Mouse (Mus musculus) embryonic facial prominence, embryonic 15.5 days (tissue): ENCODE results near the gene Tns1. TPM values are rescaled to one million over a fixed set of nuclear protein-coding genes. Genes with fewer than 3 reads are reported as not detected.

Experiments used
- ATAC-seq: fragments of 200-750 bp; cut with Nextera tagmentation; 2 replicates; pipeline ENCODE4 v1.8.0; 2017; ENCODE audit warnings: low read depth, moderate TSS enrichment; ENCODE audit not compliant: insufficient number of reproducible peaks, low FRiP score, low TSS enrichment
- H3K27ac ChIP-seq: fragments of 300-500 bp; sonication (generic); replicated peaks from 2 replicates; pipeline ENCODE4 v1.5.1; 2015; ENCODE audit warnings: mild to moderate bottlenecking, inconsistent platforms
- H3K27me3 ChIP-seq: fragments of 300-500 bp; sonication (generic); 2 replicates; pipeline ENCODE4 v1.6.1; 2015; ENCODE audit warnings: inconsistent platforms
- H3K36me3 ChIP-seq: fragments of 300-500 bp; sonication (generic); 2 replicates; pipeline ENCODE4 v1.6.1; 2015; ENCODE audit warnings: mild to moderate bottlenecking, inconsistent platforms
- H3K4me1 ChIP-seq: fragments of 300-500 bp; sonication (generic); 2 replicates; pipeline ENCODE4 v1.6.1; 2015; ENCODE audit warnings: inconsistent platforms
- H3K4me2 ChIP-seq: fragments of 300-500 bp; sonication (generic); replicated peaks from 2 replicates; pipeline ENCODE4 v1.6.1; 2015; ENCODE audit warnings: mild to moderate bottlenecking, inconsistent platforms
- H3K4me3 ChIP-seq: fragments of 300-500 bp; sonication (generic); replicated peaks from 2 replicates; pipeline ENCODE4 v1.5.1; 2015; ENCODE audit warnings: mild to moderate bottlenecking, inconsistent platforms
- H3K9ac ChIP-seq: fragments of 300-500 bp; sonication (generic); 2 replicates; pipeline ENCODE4 v1.6.1; 2015; ENCODE audit warnings: inconsistent platforms
- H3K9me3 ChIP-seq: fragments of 300-500 bp; sonication (generic); replicated peaks from 2 replicates; pipeline ENCODE4 v1.6.1; 2016; ENCODE audit warnings: inconsistent platforms
- WGBS: fragments of 180-500 bp; shearing (Covaris S2); methylation state at CpG from one replicate; pipeline ENCODE4 v1.1.7; 2015; 5-methylcytosine and 5-hydroxymethylcytosine counted together
- polyA plus RNA-seq: library from polyadenylated mRNA; unstranded; fragments of >200 nt; fragmentation: Nextera tagmentation; extraction: Ambion mirVana; gene quantifications from 2 replicates; pipeline ENCODE4 v1.2.1, GENCODE M21; 2015

Gene Tns1
- polyA plus RNA-seq, 1 experiment from 2014 or later = 49.3 TPM

DNA sequence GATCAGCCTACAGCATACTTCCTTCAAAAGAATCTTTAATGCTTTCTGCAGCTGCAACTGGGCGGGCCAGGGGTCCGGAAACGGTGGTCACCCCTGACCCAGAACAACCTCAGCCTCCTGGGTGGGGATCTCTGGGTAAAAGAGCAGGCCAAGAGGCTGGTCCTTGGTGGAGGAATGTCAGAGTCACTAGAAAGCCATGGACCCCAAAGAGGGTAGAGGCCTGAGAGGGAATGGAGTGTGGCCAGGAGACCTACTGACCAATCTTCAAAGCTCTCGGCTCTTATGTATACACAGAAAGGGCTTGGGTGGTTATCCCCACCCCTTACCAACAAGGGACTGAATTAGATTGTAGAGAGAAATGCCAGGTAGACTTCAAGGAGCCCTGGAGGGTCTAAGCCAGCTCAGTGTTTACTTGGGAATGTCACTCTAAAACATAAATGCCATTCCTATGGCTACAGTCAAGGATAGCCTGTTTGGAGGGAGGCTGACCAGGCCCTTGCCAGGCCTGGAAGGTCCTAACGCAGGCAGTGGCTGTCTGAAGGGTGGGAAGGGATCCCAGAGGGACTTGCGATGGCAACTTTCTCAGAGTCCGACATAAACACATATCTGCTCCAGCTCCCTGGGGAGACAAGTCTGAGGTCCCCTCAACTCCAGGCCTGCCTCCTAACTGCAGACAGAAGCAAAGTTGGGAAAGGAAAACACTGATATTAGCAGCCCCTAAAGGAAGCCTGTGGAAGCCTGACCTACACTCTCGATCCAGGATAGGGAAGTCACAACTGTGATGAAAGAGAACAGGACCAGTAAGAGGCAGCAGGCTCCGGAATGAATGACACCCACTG, 92.3 kb downstream of the Tns1 start:
- Histone ChIP-seq H3K4me3 (no peak overlapping the region), H3K27me3 (no peaks in the 10 kb centered on the region), H3K4me2 (no peak overlapping the region), H3K9me3 (no peaks in the 10 kb centered on the region), H3K27ac (peak overlapping the region; percentile 68), H3K4me1 (peaks cover 96% of the 10 kb centered on the region), H3K9ac (no peak overlapping the region), H3K36me3 (no peaks in the 10 kb centered on the region)
- ATAC-seq = no peak
- WGBS = 64% methylated on average over 9 of the region's 9 CpGs

DNA sequence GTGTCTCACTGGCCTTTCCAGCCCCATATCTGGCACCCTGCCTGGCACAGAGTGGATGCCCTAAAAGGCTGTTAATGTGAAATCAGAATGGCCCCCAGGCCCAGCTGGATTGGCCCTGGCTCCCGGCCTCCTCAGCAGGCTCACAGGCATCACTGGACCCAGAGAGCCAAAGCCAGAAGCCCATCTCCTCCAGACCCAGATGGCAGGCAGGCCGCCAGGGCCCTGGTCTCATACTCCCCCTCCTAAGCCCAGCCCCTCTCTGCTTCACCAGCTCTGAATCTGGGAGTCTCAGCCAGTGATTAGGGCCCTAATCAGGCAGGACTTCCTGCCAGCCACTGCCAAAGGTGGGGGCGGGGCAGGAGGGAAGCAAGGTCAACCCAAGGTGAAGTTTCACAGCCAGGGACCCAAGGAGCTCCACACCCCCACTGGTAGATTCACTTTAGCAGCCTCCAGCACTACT, 93.3 kb downstream of the Tns1 start:
- Histone ChIP-seq H3K4me3 (no peak overlapping the region), H3K27me3 (no peaks in the 10 kb centered on the region), H3K27ac (peak overlapping the region; percentile 68), H3K4me2 (no peak overlapping the region), H3K9ac (no peak overlapping the region), H3K9me3 (no peaks in the 10 kb centered on the region), H3K36me3 (no peaks in the 10 kb centered on the region), H3K4me1 (peaks cover 96% of the 10 kb centered on the region)
- 38% methylated on average over 3 of the region's 3 CpGs for WGBS
- peak; percentile 48 for ATAC-seq

DNA sequence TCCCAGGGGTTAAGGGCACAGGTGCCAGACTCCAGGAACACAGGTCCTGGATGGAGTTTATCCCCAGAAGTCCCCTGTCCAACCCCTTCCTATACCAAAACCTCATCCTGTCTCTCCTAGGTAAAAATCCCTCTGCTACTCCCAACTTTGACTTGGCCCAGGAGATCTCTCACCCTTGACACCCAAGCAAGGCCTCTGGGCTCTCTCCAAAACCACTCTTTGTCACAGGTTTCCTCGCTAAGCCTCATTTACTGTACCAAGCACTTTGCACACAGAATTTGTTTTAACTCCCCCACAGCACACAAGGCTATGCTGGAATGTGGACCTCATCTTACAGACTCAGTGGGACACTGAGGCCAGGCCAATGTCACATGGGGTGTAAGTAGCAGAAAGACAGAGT, 94.0 kb downstream of the Tns1 start:
- no peak for ATAC-seq
- Histone ChIP-seq H3K9ac (no peak overlapping the region), H3K36me3 (no peaks in the 10 kb centered on the region), H3K9me3 (no peaks in the 10 kb centered on the region), H3K27ac (peak overlapping the region; percentile 68; the same call in 1 of the 2 replicates), H3K4me1 (peaks cover 96% of the 10 kb centered on the region), H3K27me3 (no peaks in the 10 kb centered on the region), H3K4me2 (no peak overlapping the region), H3K4me3 (no peak overlapping the region)
- WGBS = 73% methylated on average over 1 of the region's 1 CpGs

DNA sequence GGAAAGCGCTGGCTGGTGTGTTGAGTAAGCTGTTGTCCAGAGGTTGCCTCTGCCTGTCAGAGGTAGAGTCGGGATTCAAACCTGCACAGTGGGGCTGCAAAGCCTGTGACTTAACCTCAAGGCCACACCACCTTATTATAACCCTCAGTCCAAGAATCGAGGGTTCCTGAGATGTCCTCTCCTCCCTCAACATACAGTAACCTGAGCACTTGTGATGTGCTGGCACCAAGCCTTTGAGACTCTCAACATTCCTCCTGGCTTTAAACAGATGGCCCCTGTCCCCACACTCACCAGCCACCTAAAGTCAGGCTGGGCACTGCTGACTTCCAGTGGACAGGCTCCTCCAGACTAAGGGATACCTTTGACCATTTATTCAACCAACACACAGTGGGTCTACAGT, 94.6 kb downstream of the Tns1 start:
- H3K4me3 ChIP-seq = no peak overlapping the region
- ATAC-seq = no peak
- no peaks in the 10 kb centered on the region for H3K27me3 ChIP-seq
- no peaks in the 10 kb centered on the region for H3K9me3 ChIP-seq
- no peak overlapping the region for H3K4me2 ChIP-seq
- no peak overlapping the region for H3K27ac ChIP-seq
- no peaks in the 10 kb centered on the region for H3K36me3 ChIP-seq
- WGBS = 70% methylated on average over 3 of the region's 3 CpGs
- H3K4me1 ChIP-seq = peaks cover 97% of the 10 kb centered on the region
- no peak overlapping the region for H3K9ac ChIP-seq

- H3K9me3 ChIP-seq = no peaks in the 10 kb centered on the region
- no peak overlapping the region for H3K4me2 ChIP-seq
- no peak overlapping the region for H3K9ac ChIP-seq
- no peaks in the 10 kb centered on the region for H3K36me3 ChIP-seq
- H3K27ac ChIP-seq = no peak overlapping the region
- H3K27me3 ChIP-seq = no peaks in the 10 kb centered on the region
- H3K4me3 ChIP-seq = no peak overlapping the region
- no peak for ATAC-seq
- H3K4me1 ChIP-seq = peaks cover 97% of the 10 kb centered on the region
- WGBS = 63% methylated on average over 5 of the region's 5 CpGs
Measured at GRCm38 (mm10) chr1:74028881-74029266, 95.4 kb downstream of the Tns1 start.

- H3K9ac ChIP-seq = no peak overlapping the region
- no peaks in the 10 kb centered on the region for H3K27me3 ChIP-seq
- ATAC-seq = no peak
- peak overlapping the region; percentile 6; the same call in 1 of the 2 replicates for H3K4me2 ChIP-seq
- H3K9me3 ChIP-seq = no peaks in the 10 kb centered on the region
- peaks cover 96% of the 10 kb centered on the region for H3K4me1 ChIP-seq
- H3K36me3 ChIP-seq = no peaks in the 10 kb centered on the region
- no peak overlapping the region for H3K4me3 ChIP-seq
- 47% methylated on average over 13 of the region's 13 CpGs for WGBS
- H3K27ac ChIP-seq = peak overlapping the region; percentile 85
Measured at GRCm38 (mm10) chr1:74028118-74028880, 96.0 kb downstream of the Tns1 start.

GRCm38 (mm10) chr1:74027559-74028091, 96.6 kb downstream of the Tns1 start:
- H3K27ac ChIP-seq = peak overlapping the region; percentile 85
- H3K4me1 ChIP-seq = peaks cover 89% of the 10 kb centered on the region
- no peak overlapping the region for H3K4me3 ChIP-seq
- ATAC-seq = 0 out of 2 replicates have a peak, but pooled peaks have one; percentile 32
- no peaks in the 10 kb centered on the region for H3K9me3 ChIP-seq
- H3K36me3 ChIP-seq = no peaks in the 10 kb centered on the region
- H3K4me2 ChIP-seq = peak overlapping the region; percentile 6; the same call in 1 of the 2 replicates
- no peaks in the 10 kb centered on the region for H3K27me3 ChIP-seq
- no peak overlapping the region for H3K9ac ChIP-seq
- 26% methylated on average over 11 of the region's 11 CpGs for WGBS

GRCm38 (mm10) chr1:74026703-74027195, 97.5 kb downstream of the Tns1 start:
- H3K9ac ChIP-seq = no peak overlapping the region
- H3K4me2 ChIP-seq = no peak overlapping the region
- no peaks in the 10 kb centered on the region for H3K9me3 ChIP-seq
- no peak overlapping the region for H3K4me3 ChIP-seq
- 37% methylated on average over 9 of the region's 9 CpGs for WGBS
- no peaks in the 10 kb centered on the region for H3K36me3 ChIP-seq
- H3K27me3 ChIP-seq = no peaks in the 10 kb centered on the region
- peak overlapping the region; percentile 85; the same call in 1 of the 2 replicates for H3K27ac ChIP-seq
- ATAC-seq = no peak
- peaks cover 81% of the 10 kb centered on the region for H3K4me1 ChIP-seq

- H3K9ac ChIP-seq = no peak overlapping the region
- H3K4me2 ChIP-seq = no peak overlapping the region
- H3K27ac ChIP-seq = no peak overlapping the region
- no peak for ATAC-seq
- peaks cover 71% of the 10 kb centered on the region for H3K4me1 ChIP-seq
- H3K9me3 ChIP-seq = no peaks in the 10 kb centered on the region
- no peak overlapping the region for H3K4me3 ChIP-seq
- no peaks in the 10 kb centered on the region for H3K36me3 ChIP-seq
- H3K27me3 ChIP-seq = no peaks in the 10 kb centered on the region
- WGBS = 40% methylated on average over 4 of the region's 4 CpGs
Measured at GRCm38 (mm10) chr1:74025651-74026226, 98.5 kb downstream of the Tns1 start.

DNA sequence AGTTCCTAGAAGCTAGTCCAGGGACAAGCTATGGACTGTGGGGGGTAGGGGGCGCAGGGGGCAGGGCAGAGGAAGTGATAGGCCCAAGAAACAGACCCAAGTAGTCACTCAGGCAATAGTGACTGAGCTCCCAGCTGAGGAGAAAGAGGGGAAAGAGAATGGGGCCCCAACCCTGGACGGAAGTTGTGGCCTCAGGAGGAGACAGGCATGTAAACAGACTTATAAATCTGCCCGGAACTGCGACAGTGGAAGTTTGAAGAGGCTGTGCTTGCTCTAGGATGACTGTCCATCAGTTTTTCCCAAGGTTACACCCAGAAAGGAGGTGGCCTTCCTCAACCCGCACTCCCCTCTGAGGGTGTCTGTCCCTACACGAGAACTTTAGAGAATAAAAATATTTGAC, 99.0 kb downstream of the Tns1 start:
- 35% methylated on average over 6 of the region's 6 CpGs for WGBS
- Histone ChIP-seq H3K27ac (peak overlapping the region; percentile 44; the same call in 1 of the 2 replicates), H3K4me1 (peaks cover 66% of the 10 kb centered on the region), H3K27me3 (no peaks in the 10 kb centered on the region), H3K9ac (no peak overlapping the region), H3K9me3 (no peaks in the 10 kb centered on the region), H3K4me3 (no peak overlapping the region), H3K36me3 (no peaks in the 10 kb centered on the region), H3K4me2 (no peak overlapping the region)
- no peak for ATAC-seq
